ENCODE assay signal across 11 mouse cellular contexts in the genomic region with DNA sequence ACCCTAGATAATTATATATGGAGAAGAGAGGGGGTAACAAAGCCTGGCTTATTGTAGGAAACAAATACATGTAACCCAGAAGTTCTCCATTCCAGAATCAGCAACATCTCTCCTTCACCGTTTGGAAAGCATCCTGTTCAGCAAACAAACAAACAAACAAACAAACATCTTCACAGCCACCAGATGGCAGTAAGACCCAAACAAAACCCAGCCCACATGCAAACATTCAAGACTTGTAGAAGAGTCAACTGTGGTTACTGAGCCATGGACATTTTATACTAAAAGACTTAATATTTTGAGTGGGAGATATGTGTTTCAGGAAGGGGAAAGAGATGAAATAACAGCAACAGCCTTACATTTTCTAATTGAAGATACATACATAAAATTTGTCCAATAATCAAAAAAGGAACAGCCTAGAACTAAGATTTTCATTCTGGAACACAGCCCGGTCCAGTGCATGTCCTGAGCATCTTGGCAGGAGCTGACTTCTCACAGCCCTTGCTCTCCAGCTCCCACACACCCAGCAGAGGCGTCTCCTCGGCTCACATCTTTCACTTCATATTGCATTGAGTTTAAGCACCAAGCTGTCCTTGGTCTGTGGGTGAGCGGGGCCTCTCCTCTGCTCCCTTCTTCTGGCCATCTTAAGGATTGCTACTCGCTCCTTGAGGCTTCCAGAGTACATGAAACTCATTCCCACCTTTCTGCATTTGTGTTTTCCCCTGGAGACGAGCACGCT.
DNase-seq lines count a peak whose midpoint lies in the region; ATAC-seq and TF ChIP-seq lines count a peak whose summit lies in the region.
"Had no signal": no experiment of that assay in that cellular context is flagged by ENCODE, and none has a peak within 500 bp of the region (broad histone marks: within the 10 kb centered on the region; RNA-seq: fewer than 3 reads in every experiment).

No protein-coding gene starts in this region.

- H3K27ac ChIP-seq in hindbrain, embryonic 15.5 days (replicated peaks): peak overlapping the region; percentile 27; the same call in 1 of the 2 replicates
- H3K27ac ChIP-seq in hindbrain, embryonic 10.5 days: no peak overlapping the region
- no peak overlapping the region for H3K27ac ChIP-seq in midbrain, postnatal 0 days (ENCODE audit: low read depth, low read length)
- no peak overlapping the region for H3K27ac ChIP-seq in midbrain, embryonic 10.5 days (replicated peaks)
- no peak overlapping the region for H3K27ac ChIP-seq in liver, embryonic 12.5 days

- peak; percentile 85 for TF ChIP-seq CTCF in midbrain, postnatal 0 days (IDR thresholded peaks at IDR 0.05)

- ATAC-seq in hindbrain, embryonic 15.5 days (ENCODE audit: low FRiP score, low read depth): peak; percentile 63; the same call in 1 of the 2 replicates
- no peak for ATAC-seq in midbrain, postnatal 0 days (ENCODE audit: low FRiP score)
- no peak for ATAC-seq in liver, embryonic 12.5 days

- WGBS in hindbrain, embryonic 15.5 days: 73% methylated on average over 8 of the region's 8 CpGs
- 81% methylated on average over 8 of the region's 8 CpGs for WGBS in hindbrain, embryonic 10.5 days
- WGBS in midbrain, postnatal 0 days: 81% methylated on average over 8 of the region's 8 CpGs
- WGBS in midbrain, embryonic 10.5 days: 81% methylated on average over 8 of the region's 8 CpGs
- 68% methylated on average over 8 of the region's 8 CpGs for WGBS in liver, embryonic 12.5 days (ENCODE audit: insufficient replicate concordance)

- no peak for DNase-seq in hindbrain, embryonic 10.5 days (ENCODE audit: low spot score)
- DNase-seq in midbrain, postnatal 0 days (ENCODE audit: low spot score): peak; percentile 76
- no peak for DNase-seq in midbrain, embryonic 10.5 days (ENCODE audit: low spot score)
- DNase-seq in cerebellum, adult 11-12 months: peak; percentile 31
- DNase-seq in retina, embryonic 14.5 days (ENCODE audit: low spot score): peak; percentile 42
- no peak for DNase-seq in urinary bladder, postnatal 14 days (ENCODE audit: low spot score)
- DNase-seq: thymus, postnatal 25 days had no signal

- H3K4me1 ChIP-seq in hindbrain, embryonic 15.5 days (replicated peaks): peaks cover 20% of the 10 kb centered on the region
- H3K4me1 ChIP-seq in hindbrain, embryonic 10.5 days (replicated peaks): peaks cover 12% of the 10 kb centered on the region
- H3K4me1 ChIP-seq in midbrain, postnatal 0 days (ENCODE audit: insufficient read depth, low read length): no peaks in the 10 kb centered on the region
- no peaks in the 10 kb centered on the region for H3K4me1 ChIP-seq in midbrain, embryonic 10.5 days
- no peaks in the 10 kb centered on the region for H3K4me1 ChIP-seq in liver, embryonic 12.5 days

- H3K36me3 ChIP-seq in hindbrain, embryonic 15.5 days: no peaks in the 10 kb centered on the region
- H3K36me3 ChIP-seq in hindbrain, embryonic 10.5 days: no peaks in the 10 kb centered on the region
- H3K36me3 ChIP-seq in midbrain, postnatal 0 days (ENCODE audit: insufficient read depth, low read length): no peaks in the 10 kb centered on the region
- no peaks in the 10 kb centered on the region for H3K36me3 ChIP-seq in midbrain, embryonic 10.5 days
- peaks cover 5% of the 10 kb centered on the region; the same call in 1 of the 2 replicates for H3K36me3 ChIP-seq in liver, embryonic 12.5 days

- no peak overlapping the region for H3K4me3 ChIP-seq in hindbrain, embryonic 15.5 days
- no peak overlapping the region for H3K4me3 ChIP-seq in hindbrain, embryonic 10.5 days
- no peak overlapping the region for H3K4me3 ChIP-seq in midbrain, postnatal 0 days (ENCODE audit: low read depth, low read length)
- no peak overlapping the region for H3K4me3 ChIP-seq in midbrain, embryonic 10.5 days
- H3K4me3 ChIP-seq in liver, embryonic 12.5 days: no peak overlapping the region

- no peaks in the 10 kb centered on the region for H3K27me3 ChIP-seq in hindbrain, embryonic 15.5 days
- no peaks in the 10 kb centered on the region for H3K27me3 ChIP-seq in hindbrain, embryonic 10.5 days (ENCODE audit: insufficient read depth, poor library complexity, severe bottlenecking)
- no peaks in the 10 kb centered on the region for H3K27me3 ChIP-seq in midbrain, postnatal 0 days (ENCODE audit: insufficient read depth, low read length)
- no peaks in the 10 kb centered on the region for H3K27me3 ChIP-seq in midbrain, embryonic 10.5 days (ENCODE audit: low read depth, poor library complexity, severe bottlenecking)
- no peaks in the 10 kb centered on the region for H3K27me3 ChIP-seq in liver, embryonic 12.5 days (replicated peaks)

- no peak overlapping the region for H3K9ac ChIP-seq in hindbrain, embryonic 15.5 days
- no peak overlapping the region for H3K9ac ChIP-seq in midbrain, postnatal 0 days (replicated peaks; ENCODE audit: low read length, poor library complexity, severe bottlenecking)
- no peak overlapping the region for H3K9ac ChIP-seq in liver, embryonic 12.5 days

- H3K9me3 ChIP-seq in hindbrain, embryonic 15.5 days: no peaks in the 10 kb centered on the region
- no peaks in the 10 kb centered on the region for H3K9me3 ChIP-seq in hindbrain, embryonic 10.5 days
- H3K9me3 ChIP-seq in midbrain, postnatal 0 days (ENCODE audit: low read length): no peaks in the 10 kb centered on the region
- no peaks in the 10 kb centered on the region for H3K9me3 ChIP-seq in midbrain, embryonic 10.5 days (replicated peaks)
- H3K9me3 ChIP-seq in liver, embryonic 12.5 days (replicated peaks): no peaks in the 10 kb centered on the region

- H3K4me2 ChIP-seq in hindbrain, embryonic 15.5 days: no peak overlapping the region
- H3K4me2 ChIP-seq in midbrain, postnatal 0 days (ENCODE audit: low read depth, low read length, poor library complexity, severe bottlenecking): no peak overlapping the region
- no peak overlapping the region for H3K4me2 ChIP-seq in liver, embryonic 12.5 days
- H3K4me2 ChIP-seq: heart, embryonic 11.5 days; liver, embryonic 11.5 days had no signal

Comparison
In these comparisons a context has a peak if more than half of its experiments do, and no peak if none do; other contexts are left out.
1. DNase-seq: peak in midbrain, postnatal 0 days (single experiment), cerebellum, adult 11-12 months (single experiment) and retina, embryonic 14.5 days (single experiment); none in hindbrain, embryonic 10.5 days (single experiment), midbrain, embryonic 10.5 days (single experiment) and urinary bladder, postnatal 14 days (single experiment).